Mouse (Mus musculus) common myeloid progenitor, adult 5-6 weeks (primary cell): ENCODE measurements around the gene Soga1. TPM values are rescaled to one million over a fixed set of nuclear protein-coding genes. Genes with fewer than 3 reads are reported as not detected.

Source experiments
- total RNA-seq: library from RNA; stranded (forward); fragments of 200-1000, 187-1606 nt; gene quantifications from 2 replicates; pipeline ENCODE4 v1.2.3, GENCODE M21; 2017

The Soga1 gene
- total RNA-seq, 1 experiment from 2014 or later: 7.0 TPM

Other genes with a start within 250 kb of the Soga1 start
- 15.6 and 18.6 TPM in 2 replicates for gene Tgif2, start 239.2 kb downstream of the Soga1 start, total RNA-seq
- gene 4930518I15Rik, start 221.3 kb downstream of the Soga1 start, total RNA-seq: not detected in 2 replicates
- 128 and 156 TPM in 2 replicates for gene Rab5if, start 216.1 kb downstream of the Soga1 start, total RNA-seq
- 1.0 and 3.4 TPM in 2 replicates for gene Sla2, start 192.1 kb downstream of the Soga1 start, total RNA-seq
- 41.5 and 42.7 TPM in 2 replicates for gene Ndrg3, start 87.2 kb downstream of the Soga1 start, total RNA-seq
- 29.0 and 42.4 TPM in 2 replicates for gene Dsn1, start 72.1 kb downstream of the Soga1 start, total RNA-seq
- gene Tldc2, start 7.8 kb upstream of the Soga1 start, total RNA-seq: not detected in 2 replicates
- 52.4 and 82.3 TPM in 2 replicates for gene Samhd1, start 56.0 kb upstream of the Soga1 start, total RNA-seq
- 87.0 and 92.3 TPM in 2 replicates for gene Rbl1, start 125.3 kb upstream of the Soga1 start, total RNA-seq
- 178 and 202 TPM in 2 replicates for gene Rpn2, start 199.8 kb upstream of the Soga1 start, total RNA-seq
- 0.05 and 1.4 TPM in 2 replicates for gene Mroh8, start 200.3 kb upstream of the Soga1 start, total RNA-seq